In genomic region chr3:126668123-126668522, GRCm38 (mm10) we compare ENCODE assay signal across 8 mouse cellular contexts.
DNase-seq lines count a peak whose midpoint lies in the region; ATAC-seq and TF ChIP-seq lines count a peak whose summit lies in the region.

No protein-coding gene starts in this region.

- peaks cover 25% of the 10 kb centered on the region for H3K4me1 ChIP-seq in hindbrain, embryonic 13.5 days (replicated peaks)
- no peaks in the 10 kb centered on the region; the same call in 1 of the 2 replicates for H3K4me1 ChIP-seq in hindbrain, embryonic 11.5 days (replicated peaks; ENCODE audit: control insufficient read depth, insufficient read depth, low read length)
- peaks cover 28% of the 10 kb centered on the region for H3K4me1 ChIP-seq in lung, embryonic 14.5 days (ENCODE audit: insufficient read depth)
- peaks cover 15% of the 10 kb centered on the region for H3K4me1 ChIP-seq in thymus, adult 2 months (replicated peaks; ENCODE audit: control insufficient read depth, insufficient read depth, low read length)

- ATAC-seq in hindbrain, embryonic 13.5 days (ENCODE audit: low FRiP score) = peak; percentile 44; the same call in 1 of the 2 replicates
- ATAC-seq in hindbrain, embryonic 11.5 days (ENCODE audit: low FRiP score) = no peak
- ATAC-seq in lung, embryonic 14.5 days (ENCODE audit: insufficient read depth) = peak; percentile 68

- no peaks in the 10 kb centered on the region for H3K36me3 ChIP-seq in hindbrain, embryonic 13.5 days
- no peaks in the 10 kb centered on the region for H3K36me3 ChIP-seq in hindbrain, embryonic 11.5 days (ENCODE audit: control insufficient read depth, insufficient read depth, low read length)
- H3K36me3 ChIP-seq in lung, embryonic 14.5 days (ENCODE audit: insufficient read depth) = no peaks in the 10 kb centered on the region
- no peaks in the 10 kb centered on the region for H3K36me3 ChIP-seq in thymus, adult 2 months (ENCODE audit: control insufficient read depth, insufficient read depth, low read length)

- no peak overlapping the region for H3K4me3 ChIP-seq in hindbrain, embryonic 13.5 days
- no peak overlapping the region for H3K4me3 ChIP-seq in hindbrain, embryonic 11.5 days (ENCODE audit: low read depth, low read length)
- H3K4me3 ChIP-seq in lung, embryonic 14.5 days (ENCODE audit: low read depth, low read length) = no peak overlapping the region
- H3K4me3 ChIP-seq in thymus, adult 2 months (ENCODE audit: control insufficient read depth, insufficient read depth, low read length) = no peak overlapping the region
- H3K4me3 ChIP-seq in layer of hippocampus, adult 2 months = no peak overlapping the region

- H3K9ac ChIP-seq in hindbrain, embryonic 13.5 days = no peak overlapping the region
- H3K9ac ChIP-seq in hindbrain, embryonic 11.5 days (ENCODE audit: low read depth, low read length) = no peak overlapping the region
- H3K9ac ChIP-seq in lung, embryonic 14.5 days = no peak overlapping the region

- no peak for TF ChIP-seq POLR2A in thymus, adult 2 months (IDR thresholded peaks at IDR 0.05; ENCODE audit: control insufficient read depth, extremely low read depth, insufficient read depth, low read length, poor library complexity)

- H3K27me3 ChIP-seq in hindbrain, embryonic 13.5 days = no peaks in the 10 kb centered on the region
- H3K27me3 ChIP-seq in hindbrain, embryonic 11.5 days (ENCODE audit: control insufficient read depth, insufficient read depth, low read length) = no peaks in the 10 kb centered on the region
- no peaks in the 10 kb centered on the region for H3K27me3 ChIP-seq in lung, embryonic 14.5 days (ENCODE audit: insufficient read depth, low read length)
- H3K27me3 ChIP-seq in thymus, adult 2 months (ENCODE audit: control insufficient read depth, insufficient read depth, low read length) = no peaks in the 10 kb centered on the region

- no peak for DNase-seq in hindbrain, embryonic 11.5 days (ENCODE audit: low spot score)
- DNase-seq in Muller cell, postnatal 12 days (ENCODE audit: inconsistent ontology term) = peak; percentile 81
- peak; percentile 69 to 72 for DNase-seq in cerebellum, postnatal 10 days
- peak; percentile 84 for DNase-seq in lung, embryonic 14.5 days
- no peak for DNase-seq in thymus, adult 2 months
- no peak for DNase-seq in left cerebral cortex, adult 9 months (ENCODE audit: low spot score in 2 of 2)
- DNase-seq in layer of hippocampus, adult 2 months (ENCODE audit: low spot score in 2 of 2) = no peak

- no peak overlapping the region for H3K4me2 ChIP-seq in hindbrain, embryonic 13.5 days
- no peak overlapping the region for H3K4me2 ChIP-seq in hindbrain, embryonic 11.5 days (replicated peaks; ENCODE audit: low read depth, low read length)
- 0 out of 2 replicates have a peak overlapping the region, but pooled peaks have one; percentile 32 for H3K4me2 ChIP-seq in lung, embryonic 14.5 days

- H3K9me3 ChIP-seq in hindbrain, embryonic 13.5 days = no peaks in the 10 kb centered on the region
- no peaks in the 10 kb centered on the region for H3K9me3 ChIP-seq in hindbrain, embryonic 11.5 days (ENCODE audit: control insufficient read depth, low read length)
- H3K9me3 ChIP-seq in lung, embryonic 14.5 days (ENCODE audit: low read depth, low read length) = no peaks in the 10 kb centered on the region

- no peak for TF ChIP-seq CTCF in lung, embryonic 14.5 days (IDR thresholded peaks at IDR 0.05; ENCODE audit: low read depth)
- TF ChIP-seq CTCF in thymus, adult 2 months (IDR thresholded peaks at IDR 0.05; ENCODE audit: borderline replicate concordance, control insufficient read depth, extremely low read depth, insufficient read depth, low read length, poor library complexity) = no peak
- TF ChIP-seq CTCF in layer of hippocampus, adult 2 months (conservative IDR thresholded peaks at IDR 0.05) = no peak

- 73% methylated on average over 3 of the region's 3 CpGs for WGBS in hindbrain, embryonic 13.5 days
- 83% methylated on average over 3 of the region's 3 CpGs for WGBS in hindbrain, embryonic 11.5 days
- 13% methylated on average over 3 of the region's 3 CpGs for WGBS in lung, embryonic 14.5 days
- WGBS in thymus, adult 2 months = 95% methylated on average over 3 of the region's 3 CpGs

- peak overlapping the region; percentile 40; the same call in 1 of the 2 replicates for H3K27ac ChIP-seq in hindbrain, embryonic 13.5 days
- no peak overlapping the region for H3K27ac ChIP-seq in hindbrain, embryonic 11.5 days (ENCODE audit: low read depth, low read length)
- peak overlapping the region; percentile 80 for H3K27ac ChIP-seq in lung, embryonic 14.5 days (ENCODE audit: low read depth)
- no peak overlapping the region for H3K27ac ChIP-seq in thymus, adult 2 months (ENCODE audit: control insufficient read depth, insufficient read depth, low read length)
- no peak overlapping the region for H3K27ac ChIP-seq in layer of hippocampus, adult 2 months

Comparison
In these comparisons a context has a peak if more than half of its experiments do, and no peak if none do; other contexts are left out.
1. H3K27ac ChIP-seq: peak in hindbrain, embryonic 13.5 days (single experiment) and lung, embryonic 14.5 days (single experiment); none in hindbrain, embryonic 11.5 days (single experiment), thymus, adult 2 months (single experiment) and layer of hippocampus, adult 2 months (single experiment).
2. DNase-seq: peak in Muller cell, postnatal 12 days (single experiment), cerebellum, postnatal 10 days (2 of 2) and lung, embryonic 14.5 days (single experiment); none in hindbrain, embryonic 11.5 days (single experiment), thymus, adult 2 months (single experiment), left cerebral cortex, adult 9 months (0 of 2) and layer of hippocampus, adult 2 months (0 of 2).